Mouse (Mus musculus): Measurements from ENCODE around the gene Duoxa2. TPM values are rescaled to one million over a fixed set of nuclear protein-coding genes. Genes with fewer than 3 reads are reported as not detected.

Duoxa2 gene
- total RNA-seq, 4 experiments from 2014 or later = not detected

DNA sequence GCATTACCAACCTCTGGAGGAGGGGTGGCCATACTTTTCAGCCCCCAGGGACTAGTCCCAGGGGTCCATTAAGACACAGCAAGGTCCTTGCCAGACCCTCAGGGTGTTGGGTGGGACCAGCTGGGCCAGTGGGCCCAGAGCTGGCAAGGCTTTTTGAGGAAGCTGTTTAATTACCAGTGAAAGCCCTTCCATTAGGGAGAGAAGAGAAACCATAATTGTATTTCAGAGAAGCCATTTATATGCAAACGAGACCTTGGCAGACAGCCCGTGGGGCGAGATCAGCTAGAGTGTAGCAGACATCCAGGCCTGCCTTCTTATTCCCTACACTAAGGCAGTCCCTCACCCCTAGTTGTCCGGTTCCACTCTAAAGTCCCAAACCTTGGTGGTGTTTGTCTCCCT lies 53.2 kb downstream of the Duoxa2 start:
- DNase-seq (ENCODE audit: low spot score in 2 of 2) = no peak

Other genes with a start within 250 kb of the Duoxa2 start
- 1 to 10 TPM; 5.4 to 6.4 (median 6.1) TPM for gene Spg11, start 180.5 kb upstream of the Duoxa2 start, total RNA-seq (2022)
- 100 to 1,000 TPM in 1 of 4 experiments, 10 to 100 TPM in 3; 54.2 to 107 (median 77.1) TPM for gene B2m, start 151.2 kb upstream of the Duoxa2 start, total RNA-seq (2022)
- not detected for gene Trim69, start 138.2 kb upstream of the Duoxa2 start, total RNA-seq (2022)
- not detected for gene Patl2, start 112.7 kb upstream of the Duoxa2 start, total RNA-seq (2022)
- not detected for gene Terb2, start 112.6 kb upstream of the Duoxa2 start, total RNA-seq (2022)
- 10 to 100 TPM; 63.0 to 69.8 (median 66.5) TPM for gene Sord, start 64.2 kb upstream of the Duoxa2 start, total RNA-seq (2022)
- gene Duox2, start 451 bp upstream of the Duoxa2 start, total RNA-seq (2022) = under 1 TPM in 3 of 4 experiments, not detected in 1; 0.07 to 0.24 (median 0.18) TPM
- gene Duoxa1, start 14.8 kb downstream of the Duoxa2 start, total RNA-seq (2022) = under 1 TPM in 3 of 4 experiments, not detected in 1; 0.48 to 0.63 (median 0.62) TPM
- under 1 TPM; 0.19 to 0.38 (median 0.29) TPM for gene Duox1, start 16.8 kb downstream of the Duoxa2 start, total RNA-seq (2022)
- 1 to 10 TPM; 1.3 to 1.9 (median 1.4) TPM for gene Shf, start 70.3 kb downstream of the Duoxa2 start, total RNA-seq (2022)
- 1 to 10 TPM; 4.6 to 5.7 (median 5.2) TPM for gene Slc28a2, start 127.6 kb downstream of the Duoxa2 start, total RNA-seq (2022)
- under 1 TPM in 2 of 4 experiments, not detected in 2; 0.10 to 0.13 TPM for gene Gm14085, start 186.0 kb downstream of the Duoxa2 start, total RNA-seq (2022)